8 mouse cellular contexts compared by ENCODE assay signal in the genomic region with DNA sequence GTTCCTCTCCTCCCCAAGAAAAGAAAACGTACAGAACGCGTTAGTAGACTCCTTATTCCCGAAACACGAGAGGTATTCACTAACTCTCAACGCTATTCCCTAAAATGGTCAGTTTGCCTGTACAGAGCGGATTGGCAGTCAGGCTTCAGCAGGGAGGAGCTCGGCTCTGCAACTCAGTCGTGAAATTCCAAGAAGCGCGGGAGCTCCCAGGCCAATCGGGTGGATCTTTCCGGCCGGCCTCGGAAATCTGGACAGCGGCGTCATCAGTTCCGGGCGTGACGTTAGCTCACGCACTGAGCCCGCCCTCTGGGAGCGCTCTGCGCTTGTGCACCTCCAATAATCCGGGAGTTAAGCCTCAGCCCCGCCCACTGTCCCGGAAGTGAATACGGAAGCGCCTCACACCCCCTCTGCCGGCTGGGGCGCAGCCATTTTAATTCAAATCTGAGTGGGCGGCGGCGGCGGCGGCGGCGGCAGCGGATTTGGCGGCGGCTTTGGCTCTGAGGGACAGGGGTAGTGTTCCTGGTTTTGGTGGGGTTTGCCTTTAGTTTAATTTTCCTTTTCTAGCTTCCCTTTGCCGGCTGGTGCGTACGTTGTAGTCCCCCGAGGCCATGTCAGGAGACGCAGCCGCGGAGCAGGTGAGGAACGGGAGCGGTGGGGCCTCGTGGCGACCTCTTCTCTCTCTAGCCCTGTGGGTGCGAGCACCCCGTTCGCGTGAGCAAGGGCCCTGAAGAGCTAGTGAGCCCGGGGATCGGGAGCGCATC. TPM values are rescaled to one million over a fixed set of nuclear protein-coding genes. Genes with fewer than 3 reads are reported as not detected.
DNase-seq lines count a peak whose midpoint lies in the region; ATAC-seq and TF ChIP-seq lines count a peak whose summit lies in the region.

Gene Cstf3 (plus strand): TSS at position 456 of the 761 bp plus-strand sequence.

- H3K27me3 ChIP-seq in embryonic facial prominence, embryonic 15.5 days = no peaks in the 10 kb centered on the region
- no peaks in the 10 kb centered on the region for H3K27me3 ChIP-seq in limb, embryonic 14.5 days (ENCODE audit: control insufficient read depth, insufficient read depth, low read length)
- no peaks in the 10 kb centered on the region for H3K27me3 ChIP-seq in midbrain, postnatal 0 days (ENCODE audit: insufficient read depth, low read length)

- DNase-seq in 416B (ENCODE audit: low read depth) = peak; percentile 99
- DNase-seq in heart, adult 8-10 months (ENCODE audit: low spot score) = peak; percentile 99
- peak; percentile 100 for DNase-seq in kidney, adult 9 months
- peak; percentile 99 for DNase-seq in limb, embryonic 14.5 days (ENCODE audit: low spot score)
- DNase-seq in midbrain, postnatal 0 days (ENCODE audit: low spot score) = peak; percentile 100
- DNase-seq in spleen, postnatal 14 days (ENCODE audit: low spot score in 2 of 2) = peak; percentile 93 to 95

- no peaks in the 10 kb centered on the region; the same call in none of the 2 replicates for H3K4me1 ChIP-seq in bone marrow, adult 2 months (ENCODE audit: control insufficient read depth, insufficient read depth, low read length)
- peaks cover 10% of the 10 kb centered on the region for H3K4me1 ChIP-seq in embryonic facial prominence, embryonic 15.5 days
- H3K4me1 ChIP-seq in limb, embryonic 14.5 days (ENCODE audit: control insufficient read depth, insufficient read depth, low read length) = peaks cover 13% of the 10 kb centered on the region
- H3K4me1 ChIP-seq in midbrain, postnatal 0 days (ENCODE audit: insufficient read depth, low read length) = peaks cover 6% of the 10 kb centered on the region; the same call in 1 of the 2 replicates

- TF ChIP-seq POLR2A in bone marrow, adult 2 months (IDR thresholded peaks at IDR 0.05; ENCODE audit: borderline replicate concordance, control insufficient read depth, low read depth, low read length) = peak; percentile 4; the same call in 1 of the 2 replicates
- TF ChIP-seq POLR2A in limb, embryonic 14.5 days (IDR thresholded peaks at IDR 0.05; ENCODE audit: borderline replicate concordance, extremely low read depth, insufficient read depth, insufficient read length) = 0 out of 2 replicates have a peak, but pooled peaks have one; percentile 31

- peak within 1 kb of the TSS; percentile 91 for H3K9ac ChIP-seq in embryonic facial prominence, embryonic 15.5 days
- peak within 1 kb of the TSS; percentile 87 for H3K9ac ChIP-seq in limb, embryonic 14.5 days (ENCODE audit: low read depth, low read length, severe bottlenecking)
- peak within 1 kb of the TSS; percentile 96 for H3K9ac ChIP-seq in midbrain, postnatal 0 days (replicated peaks; ENCODE audit: low read length, poor library complexity, severe bottlenecking)

- ATAC-seq in embryonic facial prominence, embryonic 15.5 days (ENCODE audit: insufficient number of reproducible peaks, low FRiP score, low TSS enrichment, low read depth) = peak; percentile 99
- ATAC-seq in limb, embryonic 14.5 days (ENCODE audit: low FRiP score, low read depth) = peak; percentile 99
- peak; percentile 100 for ATAC-seq in midbrain, postnatal 0 days (ENCODE audit: low FRiP score)

- H3K4me3 ChIP-seq in bone marrow, adult 2 months (replicated peaks; ENCODE audit: control insufficient read depth, low read depth, low read length) = peak within 1 kb of the TSS; percentile 89
- peak within 1 kb of the TSS; percentile 75 for H3K4me3 ChIP-seq in embryonic facial prominence, embryonic 15.5 days (replicated peaks)
- H3K4me3 ChIP-seq in limb, embryonic 14.5 days (replicated peaks; ENCODE audit: low read length) = peak within 1 kb of the TSS; percentile 85
- H3K4me3 ChIP-seq in midbrain, postnatal 0 days (ENCODE audit: low read depth, low read length) = peak within 1 kb of the TSS; percentile 94

- TF ChIP-seq CTCF in bone marrow, adult 2 months (IDR thresholded peaks at IDR 0.05; ENCODE audit: control insufficient read depth, insufficient read depth, low read length) = no peak
- TF ChIP-seq CTCF in midbrain, postnatal 0 days (IDR thresholded peaks at IDR 0.05) = peak; percentile 67

- H3K27ac ChIP-seq in bone marrow, adult 2 months (ENCODE audit: control insufficient read depth, insufficient read depth, low read depth, low read length, poor library complexity) = peak within 1 kb of the TSS; percentile 60
- peak within 1 kb of the TSS; percentile 87 for H3K27ac ChIP-seq in embryonic facial prominence, embryonic 15.5 days (replicated peaks)
- peak within 1 kb of the TSS; percentile 83 for H3K27ac ChIP-seq in limb, embryonic 14.5 days (replicated peaks; ENCODE audit: low read depth, low read length)
- H3K27ac ChIP-seq in midbrain, postnatal 0 days (ENCODE audit: low read depth, low read length) = peak within 1 kb of the TSS; percentile 94

- peak within 1 kb of the TSS; percentile 58 for H3K4me2 ChIP-seq in embryonic facial prominence, embryonic 15.5 days (replicated peaks)
- H3K4me2 ChIP-seq in limb, embryonic 14.5 days (replicated peaks; ENCODE audit: low read depth, low read length, severe bottlenecking) = peak within 1 kb of the TSS; percentile 73
- peak within 1 kb of the TSS; percentile 71 for H3K4me2 ChIP-seq in midbrain, postnatal 0 days (ENCODE audit: low read depth, low read length, poor library complexity, severe bottlenecking)

- no peaks in the 10 kb centered on the region for H3K9me3 ChIP-seq in embryonic facial prominence, embryonic 15.5 days (replicated peaks)
- no peaks in the 10 kb centered on the region for H3K9me3 ChIP-seq in limb, embryonic 14.5 days (ENCODE audit: control insufficient read depth, low read length)
- H3K9me3 ChIP-seq in midbrain, postnatal 0 days (ENCODE audit: low read length) = no peaks in the 10 kb centered on the region

- WGBS in bone marrow, adult 2 months = under 1% methylated on average over 59 of the region's 59 CpGs
- WGBS in embryonic facial prominence, embryonic 15.5 days = under 1% methylated on average over 59 of the region's 59 CpGs
- WGBS in limb, embryonic 14.5 days = under 1% methylated on average over 59 of the region's 59 CpGs
- under 1% methylated on average over 57 of the region's 59 CpGs for WGBS in midbrain, postnatal 0 days

- no peaks in the 10 kb centered on the region for H3K36me3 ChIP-seq in embryonic facial prominence, embryonic 15.5 days
- H3K36me3 ChIP-seq in limb, embryonic 14.5 days (ENCODE audit: control insufficient read depth, insufficient read depth, low read length) = no peaks in the 10 kb centered on the region
- no peaks in the 10 kb centered on the region for H3K36me3 ChIP-seq in midbrain, postnatal 0 days (ENCODE audit: insufficient read depth, low read length)

RNA-seq across cellular contexts. Expression of gene Cstf3, which starts in this region (rescaled TPM):
- polyA plus RNA-seq in bone marrow, adult 2 months (2011; ENCODE audit: insufficient read depth, insufficient read length, low replicate concordance, missing spikeins) = 22.1 and 26.7 TPM in 2 replicates
- 64.5 and 65.2 TPM in 2 replicates for polyA plus RNA-seq in embryonic facial prominence, embryonic 15.5 days (2015; fragmentation: Nextera tagmentation; extraction: Ambion mirVana)
- total RNA-seq in heart, adult 8-10 months (2022) = 10 to 100 TPM in 3 of 4 experiments, 1 to 10 TPM in 1; 8.9 to 15.3 (median 12.2) TPM
- polyA plus RNA-seq in limb, embryonic 14.5 days (2012; rRNA removed) = 43.7 and 52.2 TPM in 2 replicates
- 52.9 and 61.4 TPM in 2 replicates for polyA plus RNA-seq in limb, embryonic 14.5 days (2014; fragmentation: Nextera tagmentation; extraction: Ambion mirVana)
- total RNA-seq in midbrain, postnatal 0 days (2014; rRNA removed) = 19.1 and 30.3 TPM in 2 replicates
- 58.9 and 72.0 TPM in 2 replicates for polyA plus RNA-seq in midbrain, postnatal 0 days (2015; fragmentation: Nextera tagmentation; extraction: Ambion mirVana)

Comparison
In these comparisons a context has a peak if more than half of its experiments do, and no peak if none do; other contexts are left out.
1. Peak in every context shown above with its lines: DNase-seq, ATAC-seq, H3K4me3 ChIP-seq and H3K27ac ChIP-seq.